Mouse (Mus musculus) cerebellum, postnatal 25 days (tissue): ENCODE measurements around the gene Glrx.

Source experiments
- DNase-seq, 2 experiments: peaks; one replicate each; pipeline ENCODE4 v3.0.0; 2021; ENCODE audit warnings: mixed read lengths in 2 of 2

Glrx gene

GRCm38 (mm10) chr13:75835461-75835860 is 4.2 kb upstream of the Glrx start:
- no peak for DNase-seq

GRCm38 (mm10) chr13:75838506-75838905 is 1.2 kb upstream of the Glrx start:
- DNase-seq = no peak

GRCm38 (mm10) chr13:75840752-75841285 is 1.2 kb downstream of the Glrx start:
- peak; percentile 15 to 24 for DNase-seq

GRCm38 (mm10) chr13:75841950-75842349 is 2.3 kb downstream of the Glrx start:
- DNase-seq = no peak

- DNase-seq = no peak
Observed at GRCm38 (mm10) chr13:75843331-75843730, 3.7 kb downstream of the Glrx start.

GRCm38 (mm10) chr13:75843993-75844683 is 4.5 kb downstream of the Glrx start:
- no peak for DNase-seq

- DNase-seq = no peak
Observed at GRCm38 (mm10) chr13:75844833-75845518, 5.3 kb downstream of the Glrx start.

- DNase-seq = no peak
Observed at GRCm38 (mm10) chr13:75845519-75846166, 6.0 kb downstream of the Glrx start.

GRCm38 (mm10) chr13:75847027-75847426 is 7.4 kb downstream of the Glrx start:
- no peak for DNase-seq

- DNase-seq = no peak
Observed at GRCm38 (mm10) chr13:75852027-75852426, 12.4 kb downstream of the Glrx start.

GRCm38 (mm10) chr13:75853118-75853517 is 13.4 kb downstream of the Glrx start:
- DNase-seq = no peak

- no peak for DNase-seq
Observed at GRCm38 (mm10) chr13:75859264-75859844, 19.7 kb downstream of the Glrx start.

GRCm38 (mm10) chr13:75865486-75866184 is 26.0 kb downstream of the Glrx start:
- no peak for DNase-seq

- no peak for DNase-seq
Observed at GRCm38 (mm10) chr13:75867876-75868275, 28.2 kb downstream of the Glrx start.

- DNase-seq = no peak
Observed at GRCm38 (mm10) chr13:75874608-75875376, 35.1 kb downstream of the Glrx start.

GRCm38 (mm10) chr13:75876188-75876587 is 36.5 kb downstream of the Glrx start:
- peak; percentile 63 to 75 for DNase-seq

GRCm38 (mm10) chr13:75876592-75876991 is 36.9 kb downstream of the Glrx start:
- DNase-seq = no peak

- DNase-seq = peak; percentile 18 to 61
Observed at GRCm38 (mm10) chr13:75877907-75878306, 38.2 kb downstream of the Glrx start.

- DNase-seq = no peak
Observed at GRCm38 (mm10) chr13:75879756-75880155, 40.1 kb downstream of the Glrx start.

- DNase-seq = no peak
Observed at GRCm38 (mm10) chr13:75880501-75880900, 40.8 kb downstream of the Glrx start.

- DNase-seq = no peak
Observed at GRCm38 (mm10) chr13:75883792-75884191, 44.1 kb downstream of the Glrx start.

GRCm38 (mm10) chr13:75891868-75892267 is 52.2 kb downstream of the Glrx start:
- DNase-seq = no peak
